Mouse (Mus musculus) myocyte (in vitro differentiated cells): Measurements from ENCODE around the gene Trim41. TPM values are rescaled to one million over a fixed set of nuclear protein-coding genes. Genes with fewer than 3 reads are reported as not detected.
"Not testable (repeated sequence)": the region's sequence is repeated elsewhere in the genome, so short reads cannot be mapped to it uniquely, and the experiment has no call there.

ENCODE experiments used
- H3K27me3 ChIP-seq: one replicate; pipeline ENCODE4 v1.6.1; 2011; ENCODE audit not compliant: control insufficient read depth, insufficient read depth, insufficient read length
- H3K36me3 ChIP-seq: one replicate; pipeline ENCODE4 v1.6.1; 2011; ENCODE audit not compliant: control insufficient read depth, insufficient read depth
- H3K4me2 ChIP-seq: one replicate; pipeline ENCODE4 v1.6.1; 2011; ENCODE audit warnings: low read depth, control low read depth
- H3K4me3 ChIP-seq: one replicate; pipeline ENCODE4 v1.5.1; 2011; ENCODE audit warnings: mild to moderate bottlenecking, control low read depth, moderate library complexity
- H3K79me2 ChIP-seq: one replicate; pipeline ENCODE4 v1.6.1; 2011; ENCODE audit not compliant: control insufficient read depth, insufficient read depth
- H3ac ChIP-seq: one replicate; pipeline ENCODE4 v1.6.1; 2011; ENCODE audit not compliant: control insufficient read depth, insufficient read length
- CEBPB ChIP-seq: IDR thresholded peaks from 2 replicates; pipeline ENCODE4 v1.6.1; 2011; ENCODE audit warnings: mild to moderate bottlenecking, moderate library complexity; ENCODE audit not compliant: poor library complexity, insufficient read depth, severe bottlenecking
- E2F4 ChIP-seq: IDR thresholded peaks from one replicate; pipeline ENCODE4 v1.6.1; 2011; ENCODE audit warnings: mild to moderate bottlenecking, control low read depth, moderate library complexity; ENCODE audit not compliant: insufficient read depth
- MAX ChIP-seq: IDR thresholded peaks from one replicate; pipeline ENCODE4 v1.6.1; 2011; ENCODE audit warnings: low read depth, mild to moderate bottlenecking, control low read depth
- MYOD1 ChIP-seq, 3 experiments: IDR thresholded peaks; one replicate each; pipeline ENCODE4 v1.6.1; 2011; ENCODE audit warnings: control low read depth in 2 of 3, low read depth in 2 of 3, mild to moderate bottlenecking in 2 of 3, moderate library complexity in 1 of 3; ENCODE audit not compliant: insufficient read length in 2 of 3, control insufficient read depth in 1 of 3
- MYOG ChIP-seq, 3 experiments: IDR thresholded peaks; one replicate each; pipeline ENCODE4 v1.6.1; 2011; ENCODE audit warnings: control low read depth in 2 of 3, low read depth in 2 of 3, mild to moderate bottlenecking in 2 of 3; ENCODE audit not compliant: insufficient read length in 2 of 3, control insufficient read depth in 1 of 3, insufficient read depth in 1 of 3
- POLR2A ChIP-seq: IDR thresholded peaks from one replicate; pipeline ENCODE4 v1.6.1; 2011; ENCODE audit warnings: low read depth, mild to moderate bottlenecking, control low read depth, moderate library complexity; ENCODE audit not compliant: insufficient read length
- POLR2AphosphoS2 ChIP-seq: IDR thresholded peaks from one replicate; pipeline ENCODE4 v1.6.1; 2011; ENCODE audit warnings: low read depth, control low read depth; ENCODE audit not compliant: insufficient read length
- REST ChIP-seq: IDR thresholded peaks from one replicate; pipeline ENCODE4 v1.6.1; 2011; ENCODE audit warnings: mild to moderate bottlenecking, control low read depth, moderate library complexity; ENCODE audit not compliant: insufficient read depth, insufficient read length
- SRF ChIP-seq: IDR thresholded peaks from one replicate; pipeline ENCODE4 v1.6.1; 2011; ENCODE audit warnings: low read depth; ENCODE audit not compliant: control insufficient read depth, insufficient read length
- TCF12 ChIP-seq: IDR thresholded peaks from one replicate; pipeline ENCODE4 v1.6.1; 2011; ENCODE audit warnings: mild to moderate bottlenecking, control low read depth; ENCODE audit not compliant: poor library complexity, insufficient read depth, severe bottlenecking
- TCF3 ChIP-seq: IDR thresholded peaks from one replicate; pipeline ENCODE4 v1.6.1; 2011; ENCODE audit warnings: low read depth, control low read depth; ENCODE audit not compliant: insufficient read length
- USF1 ChIP-seq: IDR thresholded peaks from one replicate; pipeline ENCODE4 v1.6.1; 2011; ENCODE audit warnings: low read depth, mild to moderate bottlenecking, control low read depth, moderate library complexity
- polyA plus RNA-seq: library from polyadenylated mRNA; unstranded; fragments of >200 nt; fragmentation: generic; extraction: Trizol; gene quantifications from one replicate; pipeline ENCODE4 v1.2.1, GENCODE M21; 2012; ENCODE audit warnings: missing spikeins

Gene Trim41
- polyA plus RNA-seq, 1 experiment: 31.3 TPM

DNA sequence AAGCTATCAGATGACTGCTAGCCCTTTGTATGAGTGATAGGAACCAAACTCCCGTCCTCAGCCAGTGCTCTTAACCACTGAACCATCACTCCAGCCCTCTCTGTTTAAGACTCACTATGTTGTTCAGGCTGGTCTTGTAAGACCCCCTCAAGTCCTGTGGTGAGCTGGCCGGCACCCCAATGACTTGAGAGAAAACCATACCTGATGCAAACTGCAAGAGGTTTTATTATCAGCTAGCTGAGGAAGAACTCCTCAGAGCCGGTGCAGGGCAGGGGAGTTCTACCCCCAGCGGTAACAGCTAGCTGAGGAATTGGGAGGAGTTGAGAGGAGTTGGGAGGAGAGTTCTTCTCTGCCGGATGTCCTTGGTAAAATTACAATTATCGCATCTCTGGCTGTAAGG is 10.8 kb upstream of the Trim41 start:
- H3K79me2 ChIP-seq: no peaks in the 10 kb centered on the region
- no peak overlapping the region for H3ac ChIP-seq
- H3K36me3 ChIP-seq: no peaks in the 10 kb centered on the region
- TF ChIP-seq CEBPB (no peak), TCF3 (no peak), POLR2A (no peak), MYOD1 (IDR thresholded peaks at IDR 0.05; ENCODE audit: control insufficient read depth in 1 of 3, insufficient read length in 2 of 3, low read depth in 2 of 3) (no peak), TCF12 (no peak), REST (no peak), SRF (no peak), MYOG (IDR thresholded peaks at IDR 0.05; ENCODE audit: control insufficient read depth in 1 of 3, insufficient read depth in 1 of 3, insufficient read length in 2 of 3, low read depth in 2 of 3) (no peak), POLR2AphosphoS2 (no peak), E2F4 (no peak)
- H3K4me2 ChIP-seq: no peak overlapping the region
- no peaks in the 10 kb centered on the region for H3K27me3 ChIP-seq
- no peak overlapping the region for H3K4me3 ChIP-seq

DNA sequence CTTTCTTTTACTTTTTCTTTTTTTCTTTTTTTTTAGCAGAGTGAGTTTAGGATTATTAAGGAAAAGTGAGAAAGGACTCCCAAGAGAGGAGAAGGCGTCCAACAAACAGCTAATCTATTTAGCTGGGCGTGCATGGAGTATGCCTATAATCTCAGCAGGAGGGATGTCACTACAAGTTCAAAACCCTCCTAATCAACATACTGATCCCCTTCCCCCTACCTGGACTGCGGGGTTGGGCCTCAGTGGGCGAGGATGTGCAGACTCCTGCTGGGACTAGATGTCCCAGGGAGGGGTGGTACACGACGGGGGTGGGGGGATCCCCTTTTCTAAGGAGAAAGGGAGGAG is 9.6 kb upstream of the Trim41 start:
- no peaks in the 10 kb centered on the region for H3K27me3 ChIP-seq
- no peak overlapping the region for H3ac ChIP-seq
- peak overlapping the region; percentile 58 for H3K4me2 ChIP-seq
- no peaks in the 10 kb centered on the region for H3K79me2 ChIP-seq
- H3K36me3 ChIP-seq: no peaks in the 10 kb centered on the region
- peak overlapping the region; percentile 28 for H3K4me3 ChIP-seq
- TF ChIP-seq E2F4 (no peak), CEBPB (no peak), MAX (no peak), MYOD1 (IDR thresholded peaks at IDR 0.05; ENCODE audit: control insufficient read depth in 1 of 3, insufficient read length in 2 of 3, low read depth in 2 of 3) (no peak), SRF (no peak), TCF12 (no peak), POLR2AphosphoS2 (no peak), MYOG (IDR thresholded peaks at IDR 0.05; ENCODE audit: control insufficient read depth in 1 of 3, insufficient read depth in 1 of 3, insufficient read length in 2 of 3, low read depth in 2 of 3) (no peak), REST (no peak), TCF3 (no peak), USF1 (no peak), POLR2A (no peak)

DNA sequence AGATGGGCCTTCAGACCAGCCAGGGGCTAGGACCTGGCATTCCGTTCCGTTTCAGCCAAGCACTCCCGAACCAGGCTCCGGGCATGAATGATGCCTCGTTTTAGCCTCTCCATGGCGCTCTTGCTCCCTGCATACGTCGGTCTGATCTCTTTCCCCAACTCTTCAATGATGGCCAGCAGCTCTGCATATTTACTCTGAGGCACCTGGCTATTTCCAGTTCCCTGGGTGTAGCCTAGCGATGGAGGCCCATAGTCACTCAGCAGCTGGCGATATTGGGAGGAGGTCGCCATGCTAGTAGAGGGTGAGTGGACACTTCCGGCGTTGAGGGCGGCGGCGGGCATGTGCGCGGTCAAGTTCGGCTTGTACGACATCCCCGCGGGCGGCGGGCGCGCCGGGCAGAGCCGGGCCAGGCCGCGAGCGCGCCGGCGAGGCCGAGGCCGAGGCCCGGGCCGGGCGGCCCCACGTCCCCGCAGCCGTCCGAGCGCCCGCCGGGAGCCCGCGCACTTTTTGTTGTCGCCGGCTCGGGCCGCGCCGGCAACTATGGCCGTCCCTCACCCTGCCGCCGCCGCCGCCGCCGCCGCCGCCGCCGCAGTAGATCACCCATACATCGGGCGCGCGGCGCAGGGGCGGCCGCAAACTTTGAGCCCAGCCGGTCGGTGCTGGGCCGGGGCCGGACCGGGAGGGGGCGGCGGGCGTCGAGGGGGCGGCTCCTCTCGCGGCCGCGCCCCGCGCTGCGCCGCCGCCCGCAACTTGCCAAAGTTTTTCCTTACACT is 9.0 kb upstream of the Trim41 start, which contains the start of the genes Trim7 and Gm12184:
TSS of gene Trim7 (plus strand) at position 162 of the 773 bp plus-strand sequence.
TSS of gene Gm12184 (minus strand) at position 677 of the 773 bp plus-strand sequence.
- not testable (repeated sequence) for H3K36me3 ChIP-seq, H3K79me2 ChIP-seq

GRCm38 (mm10) chr11:48824311-48824830 is 7.2 kb upstream of the Trim41 start:
- TF ChIP-seq MYOG (IDR thresholded peaks at IDR 0.05; ENCODE audit: control insufficient read depth in 1 of 3, insufficient read depth in 1 of 3, insufficient read length in 2 of 3, low read depth in 2 of 3) (no peak), SRF (no peak), MAX (no peak), E2F4 (no peak)
- Histone ChIP-seq H3K27me3 (no peaks in the 10 kb centered on the region), H3K4me2 (no peak overlapping the region), H3K79me2 (no peaks in the 10 kb centered on the region), H3ac (no peak overlapping the region), H3K36me3 (no peaks in the 10 kb centered on the region), H3K4me3 (no peak overlapping the region)

More for the DNA sequence above, 9.0 kb upstream of the Trim41 start, which contains the start of the genes Trim7 and Gm12184:
- not testable (repeated sequence) for H3K27me3 ChIP-seq, H3ac ChIP-seq
- peak within 1 kb of the TSS; percentile 58 for H3K4me2 ChIP-seq
- H3K4me3 ChIP-seq: peak within 1 kb of the TSS; percentile 28

GRCm38 (mm10) chr11:48823536-48823972 is 6.4 kb upstream of the Trim41 start:
- no peaks in the 10 kb centered on the region for H3K36me3 ChIP-seq
- H3K27me3 ChIP-seq: no peaks in the 10 kb centered on the region
- H3K79me2 ChIP-seq: no peaks in the 10 kb centered on the region
- H3ac ChIP-seq: no peak overlapping the region
- no peak for TF ChIP-seq MYOD1 (IDR thresholded peaks at IDR 0.05; ENCODE audit: control insufficient read depth in 1 of 3, insufficient read length in 2 of 3, low read depth in 2 of 3)
- no peak for TF ChIP-seq CEBPB
- no peak for TF ChIP-seq REST
- TF ChIP-seq SRF: no peak
- no peak for TF ChIP-seq TCF12
- peak overlapping the region; percentile 44 for H3K4me2 ChIP-seq
- H3K4me3 ChIP-seq: no peak overlapping the region
